Mouse (Mus musculus) adrenal gland, adult 8-10 months (tissue): ENCODE measurements around the gene Epha2. TPM values are rescaled to one million over a fixed set of nuclear protein-coding genes. Genes with fewer than 3 reads are reported as not detected.
A peak's percentile ranks its signal among the peaks of the same experiment; 100 is the strongest.

Experiments
- DNase-seq: peaks from one replicate; pipeline ENCODE4 v3.0.0; 2022
- total RNA-seq, 4 experiments: library from RNA; stranded (reverse); gene quantifications; 2 replicates each; pipeline ENCODE4 v1.2.4; 2022

Epha2 gene
- total RNA-seq, 4 experiments from 2014 or later = 11.4 to 21.1 (median 16.2) TPM

- DNase-seq = no peak
Measured at GRCm38 (mm10) chr4:141304223-141304611, 3.2 kb downstream of the Epha2 start.

- DNase-seq = no peak
Measured at GRCm38 (mm10) chr4:141306057-141306456, 5.0 kb downstream of the Epha2 start.

DNA sequence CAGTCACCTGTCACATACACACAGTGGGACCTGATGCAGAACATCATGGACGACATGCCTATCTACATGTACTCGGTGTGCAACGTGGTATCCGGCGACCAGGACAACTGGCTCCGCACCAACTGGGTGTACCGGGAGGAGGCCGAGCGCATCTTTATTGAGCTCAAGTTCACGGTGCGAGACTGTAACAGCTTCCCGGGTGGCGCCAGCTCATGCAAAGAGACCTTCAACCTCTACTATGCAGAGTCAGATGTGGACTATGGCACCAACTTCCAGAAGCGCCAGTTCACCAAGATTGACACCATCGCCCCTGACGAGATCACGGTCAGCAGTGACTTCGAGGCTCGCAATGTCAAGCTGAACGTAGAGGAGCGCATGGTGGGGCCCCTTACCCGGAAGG lies 7.3 kb downstream of the Epha2 start:
- DNase-seq = no peak

DNA sequence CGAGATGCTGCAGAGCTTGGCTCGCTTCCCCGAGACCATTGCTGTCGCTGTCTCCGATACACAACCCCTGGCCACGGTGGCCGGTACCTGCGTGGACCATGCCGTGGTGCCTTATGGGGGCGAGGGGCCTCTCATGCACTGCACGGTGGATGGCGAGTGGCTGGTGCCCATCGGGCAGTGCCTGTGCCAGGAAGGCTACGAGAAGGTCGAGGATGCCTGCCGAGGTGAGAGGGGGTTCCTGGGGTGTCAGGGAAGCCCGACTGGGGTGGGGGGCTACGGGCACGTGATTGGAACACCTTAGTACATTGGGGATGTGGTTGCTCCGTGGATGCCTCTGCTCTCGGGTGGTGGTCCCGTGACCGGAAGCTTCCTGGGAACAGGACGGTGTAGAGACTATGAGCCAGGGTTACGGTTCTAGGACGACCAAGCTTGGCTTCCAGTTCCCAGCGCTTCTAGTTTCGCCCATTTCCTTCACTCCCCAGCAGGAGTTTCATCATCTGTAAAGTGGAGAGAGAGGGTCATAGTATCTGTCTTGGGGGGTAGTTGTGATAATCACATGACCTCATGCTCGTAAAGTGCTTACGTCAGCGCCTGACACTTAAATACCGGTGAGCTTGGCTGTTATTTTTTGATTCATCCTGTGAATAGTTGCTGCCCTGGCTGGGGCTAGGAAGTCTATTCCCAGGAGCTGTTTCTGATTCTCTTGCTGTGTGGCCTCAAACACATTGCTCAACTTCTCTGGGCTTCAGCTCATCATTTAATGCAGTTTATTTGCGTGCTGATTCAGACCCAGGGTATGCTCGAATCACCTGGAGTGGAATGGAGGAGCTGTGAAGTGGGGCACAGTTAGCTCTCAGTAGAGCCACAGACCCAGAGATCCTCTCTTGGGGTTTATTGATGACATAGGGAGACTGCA lies 8.1 kb downstream of the Epha2 start:
- no peak for DNase-seq

GRCm38 (mm10) chr4:141309773-141310145 lies 8.7 kb downstream of the Epha2 start:
- peak; percentile 59 for DNase-seq

DNA sequence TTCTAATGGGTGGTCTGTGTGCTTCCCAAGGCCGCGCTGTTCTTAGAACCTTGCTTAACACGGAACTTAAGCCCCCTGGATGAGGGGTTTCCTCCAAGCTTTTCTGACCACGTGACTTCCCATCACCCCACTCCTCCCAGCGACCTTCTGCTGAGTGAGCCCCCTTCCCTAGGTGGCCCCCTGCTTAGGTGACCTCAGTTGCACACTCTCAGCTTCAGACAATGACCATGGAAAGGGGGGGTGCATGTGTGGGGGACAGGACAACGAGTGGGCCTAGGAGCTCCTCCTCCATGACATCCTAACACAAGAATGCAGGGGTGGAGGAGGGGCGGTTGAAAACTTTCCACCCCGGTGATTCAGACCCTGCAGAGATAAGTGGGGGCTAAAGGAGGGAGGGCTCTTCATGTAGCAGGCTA lies 9.2 kb downstream of the Epha2 start:
- DNase-seq = peak; percentile 89

- DNase-seq = peak; percentile 82
Measured at GRCm38 (mm10) chr4:141311078-141311477, 10.0 kb downstream of the Epha2 start.

DNA sequence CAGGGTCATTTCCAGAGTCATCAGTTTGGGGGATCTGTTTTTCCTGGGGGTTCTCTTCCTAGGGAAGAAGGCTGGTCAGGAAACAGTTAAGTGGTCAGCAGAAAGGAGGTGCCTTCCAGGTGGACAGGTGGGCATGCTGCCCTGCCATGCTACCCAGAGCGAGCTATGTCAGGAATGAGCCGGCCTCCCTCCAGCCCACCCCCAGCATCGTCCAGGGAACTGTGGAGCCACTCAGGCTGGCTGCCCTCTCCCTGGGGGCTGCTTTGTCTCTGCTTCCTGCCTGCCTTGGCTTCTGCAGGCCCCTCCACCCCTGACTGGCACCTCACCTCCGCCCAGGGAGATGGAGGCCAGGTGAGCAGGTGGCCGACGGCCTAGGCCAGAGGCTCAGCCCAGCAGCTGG lies 10.5 kb downstream of the Epha2 start:
- DNase-seq = no peak

DNA sequence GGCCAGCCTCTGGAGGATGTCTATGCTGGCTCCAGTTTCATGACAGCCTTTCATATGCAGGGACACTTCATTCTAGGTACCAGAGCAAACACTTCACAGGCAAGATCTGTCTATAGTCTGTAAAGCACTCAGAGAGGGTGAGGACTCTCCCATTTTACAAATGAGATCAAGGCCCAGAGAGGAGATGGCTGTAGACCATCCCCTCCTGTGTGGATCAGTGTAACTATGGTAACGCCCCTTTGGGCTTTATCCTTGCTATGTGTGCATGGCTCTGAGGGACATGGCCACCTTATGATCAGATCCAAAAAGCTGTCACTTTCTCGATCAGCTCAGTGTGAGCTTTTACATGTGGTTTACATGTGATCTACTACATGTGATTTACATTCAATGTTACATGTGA lies 10.9 kb downstream of the Epha2 start:
- no peak for DNase-seq

DNA sequence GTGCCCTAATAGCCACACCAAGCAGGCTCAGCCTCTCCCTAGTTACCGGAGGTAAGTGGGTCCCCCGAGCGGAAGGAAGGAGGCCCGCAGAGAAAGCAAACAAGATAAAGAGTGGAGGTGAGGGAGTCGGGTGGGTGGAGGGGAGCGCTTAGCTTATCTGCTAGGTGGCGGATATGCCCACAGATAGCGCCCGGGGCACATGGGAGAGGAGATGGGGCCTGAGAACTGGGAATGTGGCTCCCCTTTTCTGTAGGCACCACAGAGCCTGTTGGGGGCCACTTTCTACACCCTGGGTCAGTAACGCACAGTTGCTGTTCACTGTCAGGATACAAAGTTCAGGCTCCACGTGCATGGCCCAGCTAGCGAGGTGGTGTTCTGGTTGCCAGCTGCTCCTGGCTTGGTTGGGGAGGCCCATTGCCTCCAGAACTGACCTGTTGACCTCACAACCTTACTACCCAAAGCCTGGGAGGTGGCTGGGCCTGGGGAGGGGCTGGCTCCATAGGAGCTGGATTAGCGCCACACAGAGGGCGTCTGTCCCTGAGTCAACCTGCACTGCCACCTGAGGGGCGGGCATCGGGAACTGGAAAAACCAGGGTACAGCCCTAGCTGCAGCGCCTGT lies 11.6 kb downstream of the Epha2 start:
- no peak for DNase-seq

GRCm38 (mm10) chr4:141313481-141313880 lies 12.4 kb downstream of the Epha2 start:
- DNase-seq = no peak

DNA sequence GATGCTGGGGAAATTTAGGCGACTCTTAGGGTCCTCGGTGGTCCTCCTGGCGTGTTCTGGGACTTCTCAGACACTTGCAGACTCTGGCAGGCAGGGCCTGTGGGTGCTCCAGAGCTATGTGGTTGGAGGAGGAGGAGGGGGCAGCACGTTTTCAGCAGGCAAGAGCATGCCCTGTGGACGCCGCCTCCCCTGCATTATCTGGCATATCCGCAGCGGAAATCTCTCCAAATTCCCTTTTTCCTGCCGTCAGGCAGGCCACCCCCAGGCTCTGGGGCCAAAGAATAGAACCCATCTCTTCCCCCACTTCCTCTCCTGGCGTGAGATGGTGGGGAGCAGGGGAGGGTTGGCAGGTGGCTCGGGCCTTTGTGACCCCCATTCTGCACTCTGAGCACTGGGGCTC lies 12.9 kb downstream of the Epha2 start:
- DNase-seq = no peak

DNA sequence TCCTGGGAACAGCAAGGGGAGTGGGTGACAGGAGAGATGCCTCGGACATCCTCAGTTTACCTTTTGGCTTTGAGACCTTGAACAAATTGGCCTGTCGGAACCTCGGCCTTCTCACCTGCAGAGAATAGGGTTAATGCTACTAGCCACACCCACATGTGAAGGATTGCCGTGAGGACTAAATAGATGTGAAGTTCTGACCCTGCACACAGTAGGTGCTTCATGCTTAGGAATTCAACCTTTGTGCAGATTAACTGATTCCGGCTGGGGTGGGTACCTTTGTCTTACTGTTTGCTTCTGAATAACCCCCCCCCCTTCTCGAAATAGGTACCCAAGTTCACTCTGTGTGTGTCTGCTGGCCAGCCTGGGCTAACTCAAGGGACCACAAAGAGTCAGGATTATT lies 13.7 kb downstream of the Epha2 start:
- DNase-seq = no peak

- DNase-seq = no peak
Measured at GRCm38 (mm10) chr4:141316023-141316422, 15.0 kb downstream of the Epha2 start.

GRCm38 (mm10) chr4:141316498-141317180 lies 15.6 kb downstream of the Epha2 start:
- DNase-seq = no peak

GRCm38 (mm10) chr4:141317914-141318313 lies 16.9 kb downstream of the Epha2 start:
- no peak for DNase-seq

- no peak for DNase-seq
Measured at GRCm38 (mm10) chr4:141322526-141322925, 21.5 kb downstream of the Epha2 start.

- no peak for DNase-seq
Measured at GRCm38 (mm10) chr4:141324771-141325191, 23.7 kb downstream of the Epha2 start.

GRCm38 (mm10) chr4:141325636-141326035 lies 24.6 kb downstream of the Epha2 start:
- no peak for DNase-seq

- no peak for DNase-seq
Measured at GRCm38 (mm10) chr4:141327075-141327474, 26.0 kb downstream of the Epha2 start.

- DNase-seq = no peak
Measured at GRCm38 (mm10) chr4:141328742-141329141, 27.7 kb downstream of the Epha2 start.

DNA sequence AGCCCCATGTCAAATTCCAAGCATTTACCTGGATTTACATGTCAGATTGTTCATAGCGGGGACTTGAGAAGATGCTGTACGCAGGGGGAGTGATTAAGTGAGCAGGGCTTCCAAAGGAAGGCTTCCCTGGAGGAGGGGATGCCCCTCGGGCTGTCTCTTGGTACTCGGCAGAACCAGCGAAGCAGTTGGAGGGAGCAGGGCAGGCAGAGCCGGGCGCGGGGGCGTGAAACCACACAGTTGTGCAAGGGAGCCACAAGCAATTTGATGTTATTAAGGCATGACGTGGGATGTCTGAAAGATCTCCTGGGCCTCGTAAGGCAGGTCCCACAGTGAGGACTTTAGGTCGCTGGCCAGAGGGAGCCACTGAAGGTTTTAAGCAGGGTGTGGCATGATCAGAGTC lies 28.9 kb downstream of the Epha2 start:
- no peak for DNase-seq

DNA sequence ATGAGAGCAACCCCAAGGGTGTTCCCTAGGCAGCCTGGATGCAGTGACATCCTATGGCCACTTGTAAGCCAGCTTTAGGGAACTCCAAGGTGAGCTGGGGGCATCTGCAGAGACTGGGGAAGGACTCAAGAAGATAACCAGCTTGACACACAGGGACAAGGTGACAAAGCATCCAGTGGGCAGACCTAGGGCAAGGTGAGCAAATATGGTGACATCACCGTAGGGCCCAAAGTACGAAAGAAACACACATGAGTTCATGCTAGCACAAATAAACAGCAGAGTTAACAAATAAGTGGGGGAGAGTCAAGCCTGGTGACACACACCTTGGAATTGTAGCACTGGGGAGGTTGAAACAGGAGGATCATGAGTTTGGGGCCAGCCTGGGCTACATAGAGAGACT lies 30.4 kb downstream of the Epha2 start:
- DNase-seq = no peak
